Mouse (Mus musculus) retina, postnatal 7 days (tissue): ENCODE data around the gene Aak1.
A peak's percentile ranks its signal among the peaks of the same experiment; 100 is the strongest.
"Not testable (repeated sequence)": the region's sequence is repeated elsewhere in the genome, so short reads cannot be mapped to it uniquely, and the experiment has no call there.

Source experiments
- DNase-seq: peaks from one replicate; pipeline ENCODE4 v3.0.0-alpha.2; 2012; ENCODE audit warnings: low read depth, low spot score

The Aak1 gene

DNA sequence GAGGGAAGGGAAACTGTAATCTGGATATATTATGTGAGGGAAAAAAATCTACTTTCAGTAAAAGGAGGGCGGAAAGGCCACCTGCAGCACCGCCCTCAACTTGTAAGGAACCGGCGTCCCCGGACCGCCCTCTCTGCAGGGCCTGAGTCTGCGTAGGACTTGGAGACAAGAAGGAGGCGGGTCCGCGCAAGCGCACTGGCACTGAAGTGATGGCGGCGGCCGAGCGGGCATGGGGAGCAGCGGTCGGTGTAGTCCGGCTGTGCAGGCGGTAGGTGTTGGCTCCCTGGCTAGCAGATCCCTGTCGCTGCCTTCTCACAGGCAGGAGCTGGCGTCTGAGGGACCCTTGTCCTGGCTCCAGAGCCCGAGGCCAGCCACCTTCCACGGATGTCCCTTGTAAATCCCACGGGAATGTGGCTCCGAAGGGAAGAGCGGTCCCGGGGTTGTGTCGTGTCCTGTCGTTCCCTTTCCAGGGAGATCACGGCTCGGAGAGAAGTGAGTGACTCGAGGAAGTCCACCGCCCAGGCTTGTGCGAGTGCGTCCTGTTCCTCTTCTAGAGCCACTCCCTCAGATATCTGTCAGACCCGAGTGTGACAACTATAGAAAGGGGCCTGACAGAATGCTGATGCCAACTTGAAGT is 160.5 kb downstream of the Aak1 start:
- peak; percentile 85 for DNase-seq

GRCm38 (mm10) chr6:87016916-87017315 is 167.6 kb downstream of the Aak1 start:
- peak; percentile 43 for DNase-seq

DNA sequence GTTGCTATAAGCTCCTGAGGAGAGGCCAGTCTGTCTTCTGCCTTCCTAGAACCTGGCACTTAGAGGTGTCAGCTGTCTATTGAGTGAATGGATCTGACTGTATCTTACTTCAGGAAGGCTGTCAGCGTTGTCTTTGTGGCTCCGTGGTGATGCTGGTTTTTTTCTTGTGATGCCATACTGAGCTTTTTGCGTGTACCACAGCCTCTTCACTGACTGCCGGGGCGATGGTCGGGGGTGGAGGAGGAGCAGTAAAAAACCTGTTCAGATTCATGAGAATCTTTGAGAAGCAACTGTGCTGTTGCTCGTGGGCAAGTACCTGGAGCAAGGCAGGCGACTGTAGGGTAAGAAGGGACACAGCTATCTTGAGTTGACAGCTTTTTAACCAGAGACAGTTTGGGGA is 169.6 kb downstream of the Aak1 start:
- DNase-seq: no peak

GRCm38 (mm10) chr6:87021791-87022190 is 172.5 kb downstream of the Aak1 start:
- no peak for DNase-seq

DNA sequence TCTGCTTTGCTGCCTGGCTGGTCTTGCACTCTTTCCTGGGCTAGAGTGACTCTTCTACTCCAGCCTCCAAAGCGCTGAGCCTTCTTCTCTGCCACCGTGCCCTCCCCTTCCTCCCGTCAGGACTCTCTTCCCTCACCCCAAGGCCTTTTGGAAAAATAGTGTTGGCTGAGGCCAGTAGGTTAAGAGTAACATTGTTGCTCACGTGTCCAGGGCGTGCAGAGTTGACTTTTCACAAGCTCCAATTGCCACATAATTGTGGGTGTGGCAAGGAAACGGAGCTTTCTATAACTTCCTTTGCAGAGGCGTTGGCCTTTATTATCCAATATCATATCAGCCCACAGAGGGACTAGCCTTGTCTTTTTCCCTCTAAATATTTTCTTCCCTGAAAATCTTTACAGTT is 177.7 kb downstream of the Aak1 start:
- DNase-seq: no peak

GRCm38 (mm10) chr6:87028881-87029280 is 179.6 kb downstream of the Aak1 start:
- DNase-seq: no peak

DNA sequence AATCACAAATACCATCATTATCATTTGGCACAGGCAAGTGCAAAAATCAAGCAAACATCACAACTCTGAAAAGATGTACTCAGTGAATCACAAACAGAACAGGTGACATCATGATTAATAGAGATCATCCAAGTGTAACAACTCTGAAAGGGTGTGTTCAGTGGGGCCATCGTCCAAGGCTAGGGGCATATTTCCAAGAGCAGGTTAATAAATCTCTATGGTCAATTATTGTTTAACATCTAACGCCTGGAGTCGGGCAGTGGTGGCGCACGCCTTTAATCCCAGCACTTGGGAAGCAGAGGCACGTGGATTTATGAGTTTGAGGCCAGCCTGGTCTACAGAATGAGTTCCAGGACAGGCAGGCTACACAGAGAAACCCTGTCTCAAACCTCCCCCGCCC is 182.0 kb downstream of the Aak1 start:
- DNase-seq: not testable (repeated sequence)

- no peak for DNase-seq
Observed at GRCm38 (mm10) chr6:87032401-87032800, 183.1 kb downstream of the Aak1 start.

- DNase-seq: no peak
Observed at GRCm38 (mm10) chr6:87034395-87034794, 185.1 kb downstream of the Aak1 start.

DNA sequence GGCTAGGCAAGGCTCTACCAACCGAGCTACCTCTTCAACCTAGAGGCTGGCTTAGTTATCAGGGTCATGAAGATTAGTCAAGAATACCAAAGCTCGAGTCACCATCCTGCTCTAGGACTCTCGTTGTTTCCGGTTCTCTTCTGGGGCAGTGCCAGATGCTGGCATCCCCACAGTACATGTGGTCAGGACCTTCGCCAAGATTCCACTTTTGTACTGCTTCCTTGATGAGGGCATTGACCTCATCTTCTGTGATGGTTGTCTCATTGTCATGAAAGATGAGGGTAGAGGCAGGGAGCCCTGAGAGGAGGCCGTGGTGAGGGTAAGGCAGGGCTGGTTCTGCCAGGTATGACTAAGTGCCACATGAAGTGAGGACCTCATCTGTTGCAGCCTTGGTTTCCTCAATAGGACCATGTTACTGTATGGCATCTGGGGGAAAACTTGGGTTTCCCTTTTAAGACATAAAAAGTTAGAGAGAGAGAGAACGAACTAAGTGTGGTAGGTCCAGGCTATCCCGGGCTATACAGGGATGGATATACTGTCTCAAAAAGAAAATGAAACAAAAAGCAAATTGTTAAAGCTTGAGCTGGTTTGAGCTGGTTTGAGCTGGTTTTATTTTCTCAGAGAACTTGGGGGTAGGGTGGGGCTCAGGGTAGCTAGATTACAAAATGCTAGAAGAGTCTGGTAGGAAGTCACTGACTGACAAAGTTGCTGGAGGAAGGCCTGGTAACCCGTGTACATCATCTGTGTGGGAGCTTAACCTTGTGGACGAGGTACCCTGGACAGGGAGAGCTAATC is 188.7 kb downstream of the Aak1 start:
- no peak for DNase-seq

- DNase-seq: no peak
Observed at GRCm38 (mm10) chr6:87039161-87039560, 189.8 kb downstream of the Aak1 start.

GRCm38 (mm10) chr6:87040971-87041370 is 191.7 kb downstream of the Aak1 start:
- no peak for DNase-seq

DNA sequence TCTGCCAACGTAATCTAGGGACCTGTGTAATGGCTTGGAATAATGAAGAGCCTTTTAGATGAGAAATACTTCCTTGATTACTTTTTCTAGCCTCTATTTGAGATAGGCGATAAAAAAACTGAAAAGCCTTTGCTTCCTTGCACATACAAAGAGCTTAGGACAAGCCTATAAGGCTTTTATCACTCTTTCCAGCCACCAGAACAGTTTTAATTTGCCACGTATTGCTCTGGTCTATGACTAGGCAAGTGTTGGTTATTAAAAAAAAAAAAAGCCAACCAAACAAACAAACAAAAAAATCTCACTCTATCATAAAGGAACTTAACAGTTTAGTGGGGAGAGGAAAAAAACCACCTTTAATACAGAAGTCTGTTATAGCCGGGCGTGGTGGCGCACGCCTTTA is 192.1 kb downstream of the Aak1 start:
- no peak for DNase-seq

GRCm38 (mm10) chr6:87042004-87042336 is 192.7 kb downstream of the Aak1 start:
- DNase-seq: no peak

GRCm38 (mm10) chr6:87042337-87043130 is 193.2 kb downstream of the Aak1 start, which contains the start of gene Gfpt1:
Gfpt1 (plus strand) TSS chr6:87042846.
- peak; percentile 94 for DNase-seq

DNA sequence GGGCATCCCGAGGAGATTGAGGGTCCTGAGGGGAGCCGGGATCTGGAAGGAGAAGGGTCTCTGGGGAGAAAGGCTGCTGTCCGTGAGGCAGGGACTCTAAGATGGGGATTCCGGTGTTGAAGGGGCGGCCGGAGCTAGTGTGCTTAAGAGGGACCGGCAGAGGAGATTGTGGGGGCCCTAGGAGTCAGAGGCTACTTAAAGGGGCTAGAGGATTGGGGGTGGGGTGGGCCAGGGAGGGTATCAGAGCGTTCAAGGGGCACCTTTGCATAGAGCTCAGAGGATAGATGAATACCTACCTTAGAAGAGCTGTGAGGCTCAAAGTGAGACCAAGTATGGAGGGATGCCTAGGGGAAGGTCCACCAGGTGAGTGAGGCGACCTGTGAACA is 193.8 kb downstream of the Aak1 start:
- no peak for DNase-seq

DNA sequence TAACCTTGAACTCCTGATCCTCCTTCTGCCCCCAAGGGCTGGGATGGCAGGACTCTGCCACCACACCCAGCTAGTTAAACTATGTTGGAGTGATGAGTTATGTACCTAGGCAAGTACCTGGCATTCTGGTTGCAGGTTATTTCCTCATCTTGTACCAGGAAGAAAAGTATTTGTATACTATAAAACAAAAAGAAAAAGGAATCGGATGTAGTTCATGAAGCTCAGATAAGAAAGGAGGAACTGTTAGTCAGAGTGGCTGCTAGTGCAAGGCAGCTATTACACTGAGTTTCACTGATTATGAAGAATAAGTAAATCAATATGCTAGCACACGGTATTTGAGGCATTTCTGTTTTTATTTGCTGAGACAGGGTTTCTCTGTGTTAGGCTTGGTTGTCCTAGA is 195.6 kb downstream of the Aak1 start:
- no peak for DNase-seq

DNA sequence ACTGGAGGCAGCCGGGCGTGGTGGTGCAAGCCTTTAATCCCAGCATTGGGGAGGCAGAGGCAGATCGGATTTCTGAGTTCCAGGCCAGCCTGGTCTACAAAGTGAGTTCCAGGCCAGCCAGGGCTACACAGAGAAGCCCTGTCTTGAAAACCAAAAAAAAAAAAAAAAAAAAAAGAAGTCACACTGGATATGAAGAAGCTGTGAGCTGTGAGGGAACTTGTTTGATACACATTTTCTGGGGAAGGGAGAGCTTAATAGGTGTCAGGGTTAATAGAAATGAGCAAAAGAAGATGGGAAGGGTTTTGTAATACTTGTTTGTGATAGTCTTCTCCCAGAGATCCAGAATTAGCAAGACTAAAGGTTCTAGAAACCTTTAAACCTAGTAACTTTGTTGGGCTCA is 196.2 kb downstream of the Aak1 start:
- no peak for DNase-seq

GRCm38 (mm10) chr6:87048712-87049111 is 199.4 kb downstream of the Aak1 start:
- not testable (repeated sequence) for DNase-seq

GRCm38 (mm10) chr6:87051886-87052425 is 202.6 kb downstream of the Aak1 start:
- no peak for DNase-seq
